Mouse (Mus musculus) testis, adult 2 months (tissue): ENCODE measurements around the gene Rasgef1b. TPM values are rescaled to one million over a fixed set of nuclear protein-coding genes. Genes with fewer than 3 reads are reported as not detected.

Experiments
- H3K27ac ChIP-seq: fragments of 200-500 bp; 2 replicates; pipeline ENCODE4 v1.5.1; 2012; ENCODE audit warnings: low read depth, low read length; ENCODE audit not compliant: control insufficient read depth, insufficient read depth
- H3K27me3 ChIP-seq: fragments of 200-500 bp; 2 replicates; pipeline ENCODE4 v1.6.1; 2012; ENCODE audit warnings: mild to moderate bottlenecking, low read length, moderate library complexity; ENCODE audit not compliant: control insufficient read depth, insufficient read depth
- H3K36me3 ChIP-seq: fragments of 200-500 bp; 2 replicates; pipeline ENCODE4 v1.6.1; 2012; ENCODE audit warnings: mild to moderate bottlenecking, low read length; ENCODE audit not compliant: control insufficient read depth, insufficient read depth
- H3K4me1 ChIP-seq: fragments of 200-500 bp; 2 replicates; pipeline ENCODE4 v1.6.1; 2012; ENCODE audit warnings: low read length; ENCODE audit not compliant: control insufficient read depth, insufficient read depth
- H3K4me3 ChIP-seq: fragments of 200-500 bp; 2 replicates; pipeline ENCODE4 v1.5.1; 2012; ENCODE audit warnings: low read depth, mild to moderate bottlenecking, low read length, moderate library complexity, mixed read lengths; ENCODE audit not compliant: control insufficient read depth
- CTCF ChIP-seq: fragments of 200-500 bp; IDR thresholded peaks from 2 replicates; pipeline ENCODE4 v1.5.1; 2012; ENCODE audit warnings: low read depth, mild to moderate bottlenecking, inconsistent platforms, low read length, moderate library complexity; ENCODE audit not compliant: control insufficient read depth, insufficient read depth, insufficient replicate concordance
- POLR2A ChIP-seq: fragments of 200-500 bp; IDR thresholded peaks from 2 replicates; pipeline ENCODE4 v1.6.1; 2012; ENCODE audit warnings: low read depth, mild to moderate bottlenecking, inconsistent platforms, low read length, moderate library complexity; ENCODE audit not compliant: control insufficient read depth
- polyA plus RNA-seq: library from polyadenylated mRNA; depleted of rRNA; stranded (reverse); fragments of >200 nt; gene quantifications from 2 replicates; pipeline ENCODE4 v1.2.3, GENCODE M21; 2012

Gene Rasgef1b
- polyA plus RNA-seq, 1 experiment, result 3.2 TPM

GRCm38 (mm10) chr5:99477420-99477815 lies 251.4 kb downstream of the Rasgef1b start:
- 0 out of 2 replicates have a peak, but pooled peaks cover 3% of the 10 kb centered on the region for H3K4me1 ChIP-seq
- no peak overlapping the region for H3K27ac ChIP-seq
- H3K27me3 ChIP-seq, result no peaks in the 10 kb centered on the region
- H3K4me3 ChIP-seq, result no peak overlapping the region
- TF ChIP-seq POLR2A (no peak), CTCF (no peak)
- H3K36me3 ChIP-seq, result no peaks in the 10 kb centered on the region

- no peaks in the 10 kb centered on the region for H3K27me3 ChIP-seq
- TF ChIP-seq CTCF, result no peak
- TF ChIP-seq POLR2A, result no peak
- 0 out of 2 replicates have a peak, but pooled peaks cover 3% of the 10 kb centered on the region for H3K4me1 ChIP-seq
- no peak overlapping the region for H3K27ac ChIP-seq
- H3K36me3 ChIP-seq, result no peaks in the 10 kb centered on the region
- H3K4me3 ChIP-seq, result no peak overlapping the region
These were observed 252.0 kb downstream of the Rasgef1b start for GRCm38 (mm10) chr5:99476640-99477419.

- no peak overlapping the region for H3K27ac ChIP-seq
- no peaks in the 10 kb centered on the region for H3K27me3 ChIP-seq
- H3K4me3 ChIP-seq, result no peak overlapping the region
- no peaks in the 10 kb centered on the region for H3K4me1 ChIP-seq
- no peaks in the 10 kb centered on the region for H3K36me3 ChIP-seq
- no peak for TF ChIP-seq CTCF
- no peak for TF ChIP-seq POLR2A
These were observed 256.1 kb downstream of the Rasgef1b start for GRCm38 (mm10) chr5:99472607-99473335.

- Histone ChIP-seq H3K27me3 (no peaks in the 10 kb centered on the region), H3K4me3 (no peak overlapping the region)
- TF ChIP-seq CTCF (no peak), POLR2A (no peak)
These were observed 257.1 kb downstream of the Rasgef1b start for GRCm38 (mm10) chr5:99471790-99472189.

DNA sequence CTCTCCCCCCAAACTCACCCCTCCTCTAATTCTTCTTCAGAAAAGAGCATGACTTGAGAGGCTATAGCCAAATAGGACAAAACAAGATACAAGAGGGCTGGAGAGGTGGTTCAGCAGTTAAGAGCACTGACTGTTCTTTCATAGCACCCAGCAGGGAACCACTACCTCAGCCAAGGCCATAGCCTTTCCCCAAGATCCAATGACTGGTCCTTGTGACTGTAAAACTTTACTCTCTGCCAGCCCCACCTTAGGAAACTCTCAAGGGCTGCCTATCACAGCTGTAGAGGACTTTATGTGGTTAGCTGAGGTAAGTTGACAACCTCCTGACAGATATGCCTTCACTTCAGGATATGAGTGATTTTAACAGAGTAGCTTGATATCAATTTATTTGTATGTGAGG lies 258.3 kb downstream of the Rasgef1b start:
- Histone ChIP-seq H3K36me3 (no peaks in the 10 kb centered on the region), H3K4me3 (no peak overlapping the region), H3K27me3 (no peaks in the 10 kb centered on the region), H3K4me1 (no peaks in the 10 kb centered on the region; the same call in 1 of the 2 replicates), H3K27ac (no peak overlapping the region)
- no peak for TF ChIP-seq CTCF
- TF ChIP-seq POLR2A, result no peak

More at GRCm38 (mm10) chr5:99471790-99472189, 257.1 kb downstream of the Rasgef1b start:
- H3K36me3 ChIP-seq, result no peaks in the 10 kb centered on the region
- no peaks in the 10 kb centered on the region for H3K4me1 ChIP-seq
- H3K27ac ChIP-seq, result no peak overlapping the region

GRCm38 (mm10) chr5:99459007-99459406 lies 269.9 kb downstream of the Rasgef1b start:
- Histone ChIP-seq H3K27ac (no peak overlapping the region), H3K4me1 (no peaks in the 10 kb centered on the region), H3K36me3 (no peaks in the 10 kb centered on the region), H3K4me3 (no peak overlapping the region), H3K27me3 (no peaks in the 10 kb centered on the region)
- TF ChIP-seq POLR2A, result no peak
- TF ChIP-seq CTCF, result no peak

GRCm38 (mm10) chr5:99457291-99457690 lies 271.6 kb downstream of the Rasgef1b start:
- H3K4me3 ChIP-seq, result no peak overlapping the region
- no peak overlapping the region for H3K27ac ChIP-seq
- no peaks in the 10 kb centered on the region for H3K36me3 ChIP-seq
- TF ChIP-seq POLR2A, result no peak
- no peak for TF ChIP-seq CTCF
- H3K27me3 ChIP-seq, result no peaks in the 10 kb centered on the region
- H3K4me1 ChIP-seq, result no peaks in the 10 kb centered on the region
